Mouse (Mus musculus) brain, embryonic 14.5 days (tissue): ENCODE results near the gene Omp.

Source experiments
- CTCF ChIP-seq: fragments of 200-500 bp; IDR thresholded peaks from 2 replicates; pipeline ENCODE4 v1.5.1; 2012; ENCODE audit warnings: inconsistent platforms, mild to moderate bottlenecking, moderate library complexity, borderline replicate concordance; ENCODE audit not compliant: insufficient read depth, insufficient read length; ENCODE audit errors: extremely low read depth
- POLR2A ChIP-seq: fragments of 200-500 bp; IDR thresholded peaks from 2 replicates; pipeline ENCODE4 v1.6.1; 2012; ENCODE audit warnings: mild to moderate bottlenecking, inconsistent platforms, borderline replicate concordance; ENCODE audit not compliant: poor library complexity, insufficient read depth, insufficient read length, severe bottlenecking; ENCODE audit errors: extremely low read depth

GRCm38 (mm10) chr7:98140597-98140996, 4.7 kb downstream of the Omp start:
- no peak for TF ChIP-seq CTCF
- no peak for TF ChIP-seq POLR2A
